Mouse (Mus musculus): ENCODE measurements at regions not wholly inside any gene's neighbourhood (a gene's known extent, or its start where the extent isn't known, plus 50 kb on each side); places are given as distances from the start of the nearest gene placed in this dataset.

DNA sequence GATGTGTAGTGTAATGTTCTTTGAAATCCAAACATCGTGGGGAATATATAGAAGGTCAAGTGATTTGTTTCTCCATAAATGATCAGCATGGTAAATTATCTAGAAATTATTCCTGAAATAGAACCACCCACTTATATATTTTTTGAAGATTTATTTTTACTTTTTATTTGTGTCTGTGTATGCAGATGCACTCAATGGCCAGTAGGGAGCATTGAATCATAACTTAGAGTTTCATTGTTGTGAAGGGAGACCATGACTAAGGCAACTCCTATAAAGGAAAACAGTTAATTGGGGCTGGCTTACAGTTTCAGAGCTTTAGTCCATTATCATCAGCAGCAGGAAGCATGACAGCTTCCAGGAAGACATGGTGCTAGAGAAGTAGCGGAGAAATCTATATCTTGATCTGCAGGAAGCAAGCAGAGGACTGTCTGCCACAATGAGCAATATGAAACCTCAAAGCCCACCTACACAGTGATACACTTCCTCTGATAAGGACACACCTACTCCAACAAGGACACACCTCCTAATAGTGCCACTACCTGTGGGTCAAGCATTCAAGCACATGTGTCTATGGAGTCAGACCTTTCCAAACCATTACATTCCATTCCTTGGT lies 359.9 kb upstream of the Hs6st1 start:
- TF ChIP-seq CTCF (IDR thresholded peaks at IDR 0.05; ENCODE audit: extremely low read depth, insufficient read depth, low read length), result no peak
- no peak for TF ChIP-seq POLR2A (IDR thresholded peaks at IDR 0.05; ENCODE audit: extremely low read depth, insufficient read depth, low read length)
